Mouse (Mus musculus): Measurements from ENCODE around the gene Fam228a. TPM values are rescaled to one million over a fixed set of nuclear protein-coding genes. Genes with fewer than 3 reads are reported as not detected.
"Not testable (repeated sequence)": the region's sequence is repeated elsewhere in the genome, so short reads cannot be mapped to it uniquely, and the experiment has no call there.

Fam228a gene
- polyA plus RNA-seq (2014; fragmentation: Nextera tagmentation; extraction: Ambion mirVana): 0.68 and 1.1 TPM in 2 replicates

GRCm38 (mm10) chr12:4738031-4738576 lies at the start of gene Fam228a:
TSS of gene Fam228a (minus strand) at chr12:4738430.
- ATAC-seq (ENCODE audit: low FRiP score) (no peak), DNase-seq (ENCODE audit: low spot score) (no peak)
- no peak within 1 kb of the TSS for H3K4me2 ChIP-seq (replicated peaks)
- no peak within 1 kb of the TSS for H3K9ac ChIP-seq
- no peaks in the 10 kb centered on the region for H3K27me3 ChIP-seq (ENCODE audit: control insufficient read depth, insufficient read depth, low read length)
- no peaks in the 10 kb centered on the region for H3K36me3 ChIP-seq (replicated peaks; ENCODE audit: control insufficient read depth, insufficient read depth)
- no peak within 1 kb of the TSS for H3K4me3 ChIP-seq (replicated peaks; ENCODE audit: low read length)
- no peaks in the 10 kb centered on the region for H3K9me3 ChIP-seq (ENCODE audit: control insufficient read depth, low read length)
- no peaks in the 10 kb centered on the region for H3K4me1 ChIP-seq (replicated peaks; ENCODE audit: control insufficient read depth, insufficient read depth, low read length)
- H3K27ac ChIP-seq: no peak within 1 kb of the TSS
- WGBS: 80% methylated on average over 18 of the region's 18 CpGs

DNA sequence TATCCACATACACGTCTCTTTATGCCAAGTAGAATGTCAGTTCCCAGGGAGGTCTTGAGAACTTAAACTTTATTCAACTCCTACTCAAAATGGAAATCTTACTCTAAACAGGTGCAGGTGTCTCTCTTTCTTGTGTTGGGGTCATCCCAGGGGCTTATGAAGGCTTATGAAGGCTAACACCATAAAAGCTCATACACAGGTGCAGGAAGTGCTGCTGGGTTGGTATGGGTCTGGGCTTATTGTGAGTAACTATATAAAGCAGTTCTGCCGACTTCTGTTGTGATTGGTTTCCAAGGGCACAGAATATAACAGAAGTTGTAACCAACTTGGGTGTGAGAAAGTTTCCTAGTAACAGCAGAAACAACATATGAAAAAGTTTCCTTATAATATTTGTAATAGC lies 46.2 kb upstream of the Fam228a start:
- Histone ChIP-seq H3K9me3 (ENCODE audit: control insufficient read depth, low read length) (no peaks in the 10 kb centered on the region), H3K36me3 (replicated peaks; ENCODE audit: control insufficient read depth, insufficient read depth) (no peaks in the 10 kb centered on the region), H3K27ac (no peak overlapping the region), H3K9ac (no peak overlapping the region), H3K4me2 (replicated peaks) (no peak overlapping the region), H3K4me1 (replicated peaks; ENCODE audit: control insufficient read depth, insufficient read depth, low read length) (no peaks in the 10 kb centered on the region), H3K4me3 (replicated peaks; ENCODE audit: low read length) (no peak overlapping the region), H3K27me3 (ENCODE audit: control insufficient read depth, insufficient read depth, low read length) (no peaks in the 10 kb centered on the region)
- ATAC-seq (ENCODE audit: low FRiP score) (no peak), DNase-seq (ENCODE audit: low spot score) (no peak)
- 74% methylated on average over 2 of the region's 2 CpGs for WGBS

DNA sequence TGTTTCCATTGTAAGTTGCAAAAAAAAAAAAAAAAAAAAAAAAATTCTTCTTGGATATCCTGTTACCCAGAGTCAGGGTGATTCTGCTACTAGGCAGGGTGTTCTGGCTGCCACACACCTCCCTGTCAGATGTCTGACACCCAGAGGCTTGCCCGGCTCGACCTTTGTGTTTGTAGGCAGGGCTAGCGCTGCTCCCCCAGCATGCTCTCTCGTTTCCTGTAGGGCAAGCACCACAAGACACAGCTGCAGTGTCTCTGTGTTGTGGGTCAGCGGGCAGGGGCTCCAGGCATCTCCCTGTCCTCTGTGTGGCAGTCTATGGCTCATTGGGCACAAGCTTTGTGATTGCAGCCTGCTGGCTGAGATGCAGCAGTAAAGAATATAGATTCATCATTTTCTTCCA lies 45.4 kb upstream of the Fam228a start:
- 45% methylated on average over 5 of the region's 5 CpGs for WGBS
- no peak for ATAC-seq (ENCODE audit: low FRiP score)
- H3K27ac ChIP-seq: no peak overlapping the region

GRCm38 (mm10) chr12:4781725-4782404 lies 43.6 kb upstream of the Fam228a start:
- H3K9ac ChIP-seq; H3K36me3 ChIP-seq (replicated peaks; ENCODE audit: control insufficient read depth, insufficient read depth); H3K27me3 ChIP-seq (ENCODE audit: control insufficient read depth, insufficient read depth, low read length); H3K9me3 ChIP-seq (ENCODE audit: control insufficient read depth, low read length); H3K4me2 ChIP-seq (replicated peaks); H3K4me1 ChIP-seq (replicated peaks; ENCODE audit: control insufficient read depth, insufficient read depth, low read length); ATAC-seq (ENCODE audit: low FRiP score); DNase-seq (ENCODE audit: low spot score); H3K4me3 ChIP-seq (replicated peaks; ENCODE audit: low read length); H3K27ac ChIP-seq: not testable (repeated sequence)
- WGBS: 92% methylated on average over 9 of the region's 9 CpGs

More for the DNA sequence above, 45.4 kb upstream of the Fam228a start:
- no peak for DNase-seq (ENCODE audit: low spot score)
- Histone ChIP-seq H3K4me1 (replicated peaks; ENCODE audit: control insufficient read depth, insufficient read depth, low read length) (no peaks in the 10 kb centered on the region), H3K4me2 (replicated peaks) (no peak overlapping the region), H3K4me3 (replicated peaks; ENCODE audit: low read length) (no peak overlapping the region), H3K9ac (no peak overlapping the region), H3K9me3 (ENCODE audit: control insufficient read depth, low read length) (no peaks in the 10 kb centered on the region), H3K27me3 (ENCODE audit: control insufficient read depth, insufficient read depth, low read length) (no peaks in the 10 kb centered on the region), H3K36me3 (replicated peaks; ENCODE audit: control insufficient read depth, insufficient read depth) (no peaks in the 10 kb centered on the region)

- H3K9ac ChIP-seq: no peak overlapping the region
- DNase-seq (ENCODE audit: low spot score) (no peak), ATAC-seq (ENCODE audit: low FRiP score) (no peak)
- no peaks in the 10 kb centered on the region for H3K36me3 ChIP-seq (replicated peaks; ENCODE audit: control insufficient read depth, insufficient read depth)
- no peak overlapping the region for H3K4me3 ChIP-seq (replicated peaks; ENCODE audit: low read length)
- no peaks in the 10 kb centered on the region for H3K4me1 ChIP-seq (replicated peaks; ENCODE audit: control insufficient read depth, insufficient read depth, low read length)
- WGBS: 96% methylated on average over 1 of the region's 1 CpGs
- no peak overlapping the region for H3K4me2 ChIP-seq (replicated peaks)
- H3K27ac ChIP-seq: no peak overlapping the region
- H3K27me3 ChIP-seq (ENCODE audit: control insufficient read depth, insufficient read depth, low read length): no peaks in the 10 kb centered on the region
- H3K9me3 ChIP-seq (ENCODE audit: control insufficient read depth, low read length): no peaks in the 10 kb centered on the region
These were observed 43.0 kb upstream of the Fam228a start for GRCm38 (mm10) chr12:4781270-4781669.

- Histone ChIP-seq H3K4me1 (replicated peaks; ENCODE audit: control insufficient read depth, insufficient read depth, low read length) (no peaks in the 10 kb centered on the region), H3K4me2 (replicated peaks) (no peak overlapping the region), H3K9me3 (ENCODE audit: control insufficient read depth, low read length) (no peaks in the 10 kb centered on the region), H3K9ac (no peak overlapping the region), H3K36me3 (replicated peaks; ENCODE audit: control insufficient read depth, insufficient read depth) (no peaks in the 10 kb centered on the region), H3K4me3 (replicated peaks; ENCODE audit: low read length) (no peak overlapping the region), H3K27ac (no peak overlapping the region), H3K27me3 (ENCODE audit: control insufficient read depth, insufficient read depth, low read length) (no peaks in the 10 kb centered on the region)
- ATAC-seq (ENCODE audit: low FRiP score) (no peak), DNase-seq (ENCODE audit: low spot score) (no peak)
- WGBS: 73% methylated on average over 2 of the region's 2 CpGs
These were observed 42.0 kb upstream of the Fam228a start for GRCm38 (mm10) chr12:4780245-4780644.

DNA sequence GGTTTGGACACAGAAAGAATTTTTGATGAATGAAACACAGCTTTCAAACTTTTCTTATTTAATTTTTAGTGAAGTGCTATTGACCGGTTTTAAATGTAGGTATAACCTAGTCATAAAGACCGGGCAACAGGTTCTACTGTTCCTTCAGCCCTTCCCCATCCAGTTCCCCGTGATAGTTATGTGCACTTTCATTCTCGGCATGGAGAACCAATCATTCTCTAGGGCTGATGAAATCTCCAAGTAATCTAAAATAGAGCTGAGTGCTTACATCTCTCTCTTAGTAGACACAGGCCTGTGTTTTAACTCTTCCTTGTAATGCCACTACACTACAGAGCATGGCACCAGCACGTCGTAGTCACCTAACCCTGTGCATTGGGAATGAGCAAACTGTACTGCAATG lies 39.5 kb upstream of the Fam228a start:
- no peak overlapping the region for H3K4me2 ChIP-seq (replicated peaks)
- DNase-seq (ENCODE audit: low spot score): no peak
- WGBS: 94% methylated on average over 6 of the region's 6 CpGs
- H3K4me1 ChIP-seq (replicated peaks; ENCODE audit: control insufficient read depth, insufficient read depth, low read length): no peaks in the 10 kb centered on the region
- H3K36me3 ChIP-seq (replicated peaks; ENCODE audit: control insufficient read depth, insufficient read depth): no peaks in the 10 kb centered on the region
- no peak overlapping the region for H3K4me3 ChIP-seq (replicated peaks; ENCODE audit: low read length)
- no peak overlapping the region for H3K9ac ChIP-seq
- H3K9me3 ChIP-seq (ENCODE audit: control insufficient read depth, low read length): 0 out of 2 replicates have a peak, but pooled peaks cover 2% of the 10 kb centered on the region
- no peak for ATAC-seq (ENCODE audit: low FRiP score)
- no peaks in the 10 kb centered on the region for H3K27me3 ChIP-seq (ENCODE audit: control insufficient read depth, insufficient read depth, low read length)
- H3K27ac ChIP-seq: no peak overlapping the region

GRCm38 (mm10) chr12:4775588-4775949 lies 37.3 kb upstream of the Fam228a start:
- Histone ChIP-seq H3K9me3 (ENCODE audit: control insufficient read depth, low read length) (0 out of 2 replicates have a peak, but pooled peaks cover 4% of the 10 kb centered on the region), H3K27me3 (ENCODE audit: control insufficient read depth, insufficient read depth, low read length) (no peaks in the 10 kb centered on the region), H3K4me2 (replicated peaks) (no peak overlapping the region), H3K27ac (no peak overlapping the region), H3K4me3 (replicated peaks; ENCODE audit: low read length) (no peak overlapping the region), H3K9ac (no peak overlapping the region), H3K36me3 (replicated peaks; ENCODE audit: control insufficient read depth, insufficient read depth) (no peaks in the 10 kb centered on the region), H3K4me1 (replicated peaks; ENCODE audit: control insufficient read depth, insufficient read depth, low read length) (no peaks in the 10 kb centered on the region)
- WGBS: 81% methylated on average over 9 of the region's 9 CpGs
- DNase-seq (ENCODE audit: low spot score) (no peak), ATAC-seq (ENCODE audit: low FRiP score) (no peak)

GRCm38 (mm10) chr12:4774895-4775587 lies 36.8 kb upstream of the Fam228a start:
- Histone ChIP-seq H3K4me3 (replicated peaks; ENCODE audit: low read length) (no peak overlapping the region), H3K9ac (no peak overlapping the region), H3K4me2 (replicated peaks) (no peak overlapping the region), H3K27me3 (ENCODE audit: control insufficient read depth, insufficient read depth, low read length) (no peaks in the 10 kb centered on the region), H3K27ac (no peak overlapping the region), H3K4me1 (replicated peaks; ENCODE audit: control insufficient read depth, insufficient read depth, low read length) (no peaks in the 10 kb centered on the region), H3K9me3 (ENCODE audit: control insufficient read depth, low read length) (0 out of 2 replicates have a peak, but pooled peaks cover 4% of the 10 kb centered on the region), H3K36me3 (replicated peaks; ENCODE audit: control insufficient read depth, insufficient read depth) (no peaks in the 10 kb centered on the region)
- no peak for ATAC-seq (ENCODE audit: low FRiP score)
- no peak for DNase-seq (ENCODE audit: low spot score)
- 93% methylated on average over 8 of the region's 8 CpGs for WGBS
